Mouse (Mus musculus) heart, postnatal 0 days (tissue): ENCODE measurements around the gene Nkain4. TPM values are rescaled to one million over a fixed set of nuclear protein-coding genes. Genes with fewer than 3 reads are reported as not detected.

ENCODE experiments used
- ATAC-seq: fragments of 200-750 bp; cut with Nextera tagmentation; 2 replicates; pipeline ENCODE4 v1.8.0; 2017; ENCODE audit warnings: low read depth, moderate number of reproducible peaks, moderate library complexity; ENCODE audit not compliant: insufficient read depth
- DNase-seq: peaks from one replicate; pipeline ENCODE4 v3.0.0-alpha.2; 2016; ENCODE audit warnings: low spot score
- H3K27ac ChIP-seq: fragments of 300-500 bp; sonication (generic); 2 replicates; pipeline ENCODE4 v1.5.1; 2014; ENCODE audit warnings: low read depth, mild to moderate bottlenecking
- H3K27me3 ChIP-seq: fragments of 300-500 bp; sonication (generic); 2 replicates; pipeline ENCODE4 v1.6.1; 2014; ENCODE audit warnings: low read length, mixed read lengths; ENCODE audit not compliant: control insufficient read depth, insufficient read depth
- H3K36me3 ChIP-seq: fragments of 300-500 bp; sonication (generic); replicated peaks from 2 replicates; pipeline ENCODE4 v1.6.1; 2014; ENCODE audit warnings: low read length, mixed read lengths; ENCODE audit not compliant: control insufficient read depth, insufficient read depth
- H3K4me1 ChIP-seq: fragments of 300-500 bp; sonication (generic); 2 replicates; pipeline ENCODE4 v1.6.1; 2014; ENCODE audit warnings: antibody characterized with exemption; ENCODE audit not compliant: control insufficient read depth, insufficient read depth
- H3K4me2 ChIP-seq: fragments of 300-500 bp; sonication (generic); 2 replicates; pipeline ENCODE4 v1.6.1; 2014; ENCODE audit warnings: low read depth, mild to moderate bottlenecking, low read length, moderate library complexity
- H3K4me3 ChIP-seq: fragments of 300-500 bp; sonication (generic); 2 replicates; pipeline ENCODE4 v1.5.1; 2014; ENCODE audit warnings: low read depth, low read length
- H3K9ac ChIP-seq: fragments of 300-500 bp; sonication (generic); replicated peaks from 2 replicates; pipeline ENCODE4 v1.6.1; 2014; ENCODE audit warnings: low read depth, low read length, mixed read lengths
- H3K9me3 ChIP-seq: fragments of 300-500 bp; sonication (generic); replicated peaks from 2 replicates; pipeline ENCODE4 v1.6.1; 2016; ENCODE audit warnings: low read length; ENCODE audit not compliant: control insufficient read depth
- CTCF ChIP-seq: IDR thresholded peaks from 2 replicates; pipeline ENCODE4 v1.5.1; 2016; ENCODE audit warnings: antibody characterized with exemption, control low read depth, low read depth
- EP300 ChIP-seq: IDR thresholded peaks from 2 replicates; pipeline ENCODE4 v1.6.1; 2016; ENCODE audit warnings: antibody characterized with exemption, low read depth
- WGBS: fragments of 180-500 bp; shearing (Covaris S2); extraction: QIAGEN DNeasy Blood & Tissue Kit; methylation state at CpG from one replicate; pipeline ENCODE4 v1.1.7; 2014; 5-methylcytosine and 5-hydroxymethylcytosine counted together
- polyA plus RNA-seq: library from polyadenylated mRNA; unstranded; fragments of >200 nt; fragmentation: Nextera tagmentation; extraction: Ambion mirVana; gene quantifications from 2 replicates; pipeline ENCODE4 v1.2.1, GENCODE M21; 2015
- total RNA-seq: library from RNA; depleted of rRNA; stranded (reverse); fragments of >200 nt; gene quantifications from 2 replicates; pipeline ENCODE4 v1.2.3, GENCODE M21; 2014; ENCODE audit warnings: low replicate concordance

Gene Nkain4
- total and polyA plus RNA-seq, 2 experiments from 2014 or later, result 9.8 to 27.6 TPM

GRCm38 (mm10) chr2:180962616-180963308 lies 8.3 kb upstream of the Nkain4 start:
- H3K4me3 ChIP-seq, result no peak overlapping the region
- DNase-seq (no peak), ATAC-seq (no peak)
- H3K27me3 ChIP-seq, result 0 out of 2 replicates have a peak, but pooled peaks cover 5% of the 10 kb centered on the region
- no peak overlapping the region for H3K27ac ChIP-seq
- WGBS, result 49% methylated on average over 2 of the region's 2 CpGs
- no peaks in the 10 kb centered on the region for H3K36me3 ChIP-seq
- H3K4me1 ChIP-seq, result peaks cover 8% of the 10 kb centered on the region; the same call in 1 of the 2 replicates
- no peaks in the 10 kb centered on the region for H3K9me3 ChIP-seq
- H3K9ac ChIP-seq, result no peak overlapping the region
- H3K4me2 ChIP-seq, result no peak overlapping the region
- TF ChIP-seq EP300 (no peak), CTCF (no peak)

GRCm38 (mm10) chr2:180960187-180960586 lies 5.7 kb upstream of the Nkain4 start:
- Histone ChIP-seq H3K4me1 (peaks cover 4% of the 10 kb centered on the region; the same call in 1 of the 2 replicates), H3K4me3 (no peak overlapping the region), H3K27me3 (peaks cover 11% of the 10 kb centered on the region), H3K4me2 (no peak overlapping the region), H3K36me3 (no peaks in the 10 kb centered on the region), H3K27ac (no peak overlapping the region), H3K9ac (no peak overlapping the region), H3K9me3 (no peaks in the 10 kb centered on the region)
- WGBS, result 69% methylated on average over 3 of the region's 3 CpGs
- ATAC-seq, result no peak
- TF ChIP-seq CTCF (no peak), EP300 (no peak)
- DNase-seq, result no peak

GRCm38 (mm10) chr2:180959605-180960004 lies 5.1 kb upstream of the Nkain4 start:
- WGBS, result 65% methylated on average over 7 of the region's 7 CpGs
- H3K27ac ChIP-seq, result no peak overlapping the region

GRCm38 (mm10) chr2:180953638-180954037 lies 861 bp downstream of the Nkain4 start:
- no peak for DNase-seq
- no peak overlapping the region for H3K9ac ChIP-seq
- no peak overlapping the region for H3K27ac ChIP-seq
- TF ChIP-seq EP300, result no peak
- TF ChIP-seq CTCF, result no peak
- H3K9me3 ChIP-seq, result no peaks in the 10 kb centered on the region
- H3K36me3 ChIP-seq, result no peaks in the 10 kb centered on the region
- peak overlapping the region; percentile 53; the same call in 1 of the 2 replicates for H3K4me3 ChIP-seq
- no peak for ATAC-seq
- peak overlapping the region; percentile 88 for H3K4me2 ChIP-seq
- peaks cover 10% of the 10 kb centered on the region for H3K27me3 ChIP-seq
- WGBS, result 45% methylated on average over 2 of the region's 2 CpGs
- no peaks in the 10 kb centered on the region; the same call in none of the 2 replicates for H3K4me1 ChIP-seq

More at GRCm38 (mm10) chr2:180959605-180960004, 5.1 kb upstream of the Nkain4 start:
- Histone ChIP-seq H3K27me3 (peaks cover 11% of the 10 kb centered on the region), H3K36me3 (no peaks in the 10 kb centered on the region), H3K9me3 (no peaks in the 10 kb centered on the region), H3K4me1 (peaks cover 4% of the 10 kb centered on the region; the same call in 1 of the 2 replicates), H3K9ac (no peak overlapping the region), H3K4me3 (no peak overlapping the region), H3K4me2 (no peak overlapping the region)
- no peak for TF ChIP-seq CTCF
- TF ChIP-seq EP300, result no peak
- no peak for DNase-seq
- ATAC-seq, result no peak

- H3K9ac ChIP-seq, result no peak overlapping the region
- no peaks in the 10 kb centered on the region; the same call in none of the 2 replicates for H3K4me1 ChIP-seq
- no peaks in the 10 kb centered on the region for H3K36me3 ChIP-seq
- DNase-seq (no peak), ATAC-seq (no peak)
- H3K4me3 ChIP-seq, result no peak overlapping the region
- peaks cover 10% of the 10 kb centered on the region for H3K27me3 ChIP-seq
- H3K4me2 ChIP-seq, result peak overlapping the region; percentile 88
- no peaks in the 10 kb centered on the region for H3K9me3 ChIP-seq
- TF ChIP-seq EP300 (no peak), CTCF (no peak)
- no peak overlapping the region for H3K27ac ChIP-seq
- 31% methylated on average over 8 of the region's 9 CpGs for WGBS
These were observed 1.7 kb downstream of the Nkain4 start for GRCm38 (mm10) chr2:180952731-180953171.
